Mouse (Mus musculus) liver, postnatal 0 days (tissue): Measurements from ENCODE around the gene Ndufs7. TPM values are rescaled to one million over a fixed set of nuclear protein-coding genes. Genes with fewer than 3 reads are reported as not detected.

Experiments used
- ATAC-seq: fragments of 200-750 bp; cut with Nextera tagmentation; 2 replicates; pipeline ENCODE4 v1.8.0; 2017; ENCODE audit warnings: mild to moderate bottlenecking, moderate library complexity
- DNase-seq: peaks from one replicate; pipeline ENCODE4 v3.0.0-alpha.2; 2016
- H3K27ac ChIP-seq: fragments of 300-500 bp; sonication (generic); 2 replicates; pipeline ENCODE4 v1.5.1; 2014; ENCODE audit warnings: antibody characterized with exemption, moderate library complexity, mild to moderate bottlenecking, low read depth
- H3K27me3 ChIP-seq: fragments of 300-500 bp; sonication (generic); 2 replicates; pipeline ENCODE4 v1.6.1; 2014; ENCODE audit warnings: low read length, control low read depth, mixed read lengths; ENCODE audit not compliant: insufficient read depth
- H3K36me3 ChIP-seq: fragments of 300-500 bp; sonication (generic); replicated peaks from 2 replicates; pipeline ENCODE4 v1.6.1; 2014; ENCODE audit warnings: mild to moderate bottlenecking, control low read depth, low read length, moderate library complexity, mixed read lengths; ENCODE audit not compliant: insufficient read depth
- H3K4me1 ChIP-seq: fragments of 300-500 bp; sonication (generic); 2 replicates; pipeline ENCODE4 v1.6.1; 2014; ENCODE audit warnings: antibody characterized with exemption, mild to moderate bottlenecking, control low read depth; ENCODE audit not compliant: insufficient read depth
- H3K4me2 ChIP-seq: fragments of 300-500 bp; sonication (generic); 2 replicates; pipeline ENCODE4 v1.6.1; 2014; ENCODE audit warnings: low read depth, mild to moderate bottlenecking, low read length, moderate library complexity, mixed read lengths
- H3K4me3 ChIP-seq: fragments of 300-500 bp; sonication (generic); 2 replicates; pipeline ENCODE4 v1.5.1; 2014; ENCODE audit warnings: low read depth, low read length
- H3K9ac ChIP-seq: fragments of 300-500 bp; sonication (generic); replicated peaks from 2 replicates; pipeline ENCODE4 v1.6.1; 2014; ENCODE audit warnings: mild to moderate bottlenecking, moderate library complexity
- H3K9me3 ChIP-seq: fragments of 300-500 bp; sonication (generic); 2 replicates; pipeline ENCODE4 v1.6.1; 2016; ENCODE audit warnings: mild to moderate bottlenecking, control low read depth, low read length, mixed read lengths
- CTCF ChIP-seq: sonication (generic); IDR thresholded peaks from 2 replicates; pipeline ENCODE4 v1.5.1; 2016; ENCODE audit warnings: antibody characterized with exemption, low read depth
- EP300 ChIP-seq: IDR thresholded peaks from 2 replicates; pipeline ENCODE4 v1.6.1; 2016; ENCODE audit warnings: antibody characterized with exemption, low read depth, mild to moderate bottlenecking
- WGBS: fragments of 180-500 bp; shearing (Covaris S2); extraction: QIAGEN DNeasy Blood & Tissue Kit; methylation state at CpG from one replicate; pipeline ENCODE4 v1.1.7; 2014; ENCODE audit not compliant: insufficient replicate concordance; 5-methylcytosine and 5-hydroxymethylcytosine counted together
- polyA plus RNA-seq: library from polyadenylated mRNA; unstranded; fragments of >200 nt; fragmentation: Nextera tagmentation; extraction: Ambion mirVana; gene quantifications from 2 replicates; pipeline ENCODE4 v1.2.1, GENCODE M21; 2015

Ndufs7 gene
- 313 and 321 TPM in 2 replicates for polyA plus RNA-seq

DNA sequence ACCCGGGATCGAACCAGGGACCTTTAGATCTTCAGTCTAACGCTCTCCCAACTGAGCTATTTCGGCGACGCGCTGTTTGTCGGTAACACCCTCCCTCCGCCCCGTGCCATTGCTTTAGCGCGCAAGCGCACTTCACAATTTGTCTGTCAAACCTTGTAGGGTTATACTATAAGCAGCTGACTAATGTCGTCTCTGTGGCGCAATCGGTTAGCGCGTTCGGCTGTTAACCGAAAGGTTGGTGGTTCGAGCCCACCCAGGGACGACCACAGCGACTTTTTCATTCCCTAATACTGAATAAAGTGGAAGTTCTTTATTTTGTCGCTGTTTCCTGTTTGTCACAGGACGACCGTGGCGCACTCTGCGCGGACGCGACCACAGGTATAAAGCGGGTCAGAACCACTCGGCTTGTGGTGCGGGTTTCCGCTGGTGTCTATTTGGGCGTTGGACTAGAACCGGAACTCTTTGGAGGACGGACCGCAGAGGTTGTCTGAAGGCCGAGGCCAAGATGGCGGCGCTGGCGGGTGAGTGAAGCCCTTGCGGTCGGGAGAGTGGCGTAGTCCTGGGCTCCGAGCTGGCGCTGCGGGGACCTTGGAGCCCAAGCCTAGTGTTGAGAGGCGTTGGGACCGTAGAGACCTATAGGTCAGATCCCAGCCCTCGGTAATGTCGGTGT, at the start of gene Ndufs7:
Gene Ndufs7 (plus strand): TSS at position 151 of the 670 bp plus-strand sequence.
- DNase-seq: peak; percentile 93
- H3K4me1 ChIP-seq: peaks cover 17% of the 10 kb centered on the region
- H3K27ac ChIP-seq: peak within 1 kb of the TSS; percentile 88
- WGBS: under 1% methylated on average over 53 of the region's 53 CpGs
- peak; percentile 92 for ATAC-seq
- H3K36me3 ChIP-seq: peaks cover 13% of the 10 kb centered on the region
- no peaks in the 10 kb centered on the region for H3K9me3 ChIP-seq
- H3K4me3 ChIP-seq: peak within 1 kb of the TSS; percentile 86
- peak within 1 kb of the TSS; percentile 92 for H3K9ac ChIP-seq
- H3K27me3 ChIP-seq: no peaks in the 10 kb centered on the region
- TF ChIP-seq CTCF (no peak), EP300 (peak; percentile 81)
- peak within 1 kb of the TSS; percentile 87 for H3K4me2 ChIP-seq

DNA sequence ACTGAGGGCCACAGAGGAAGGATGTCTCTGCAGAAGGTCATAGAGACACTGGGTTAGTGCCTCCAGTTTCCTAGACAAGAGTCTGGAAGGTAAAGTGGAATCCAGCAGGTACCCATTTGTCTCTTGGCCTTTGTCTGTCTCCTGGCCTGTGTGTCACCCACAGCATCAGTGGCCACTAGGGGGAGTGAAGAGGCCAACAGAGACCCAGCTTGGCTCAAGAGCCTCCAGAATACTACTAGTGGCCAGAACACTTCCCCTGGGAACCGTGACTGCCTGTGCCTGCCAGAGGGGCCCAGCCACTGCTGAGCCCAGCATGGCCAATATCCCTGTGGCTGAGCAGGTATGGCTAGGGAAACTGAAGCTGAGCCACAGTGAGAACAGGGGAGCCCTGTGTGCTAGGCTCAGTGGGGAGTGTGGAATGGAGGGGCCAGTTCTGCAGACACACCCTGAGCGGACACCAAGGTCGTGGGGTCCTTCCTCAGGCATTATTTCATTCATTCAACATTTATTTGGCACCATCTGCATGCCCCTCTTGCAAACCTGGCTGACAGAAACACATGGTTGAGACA, 49.4 kb upstream of the Ndufs7 start:
- WGBS: 43% methylated on average over 3 of the region's 3 CpGs
- no peak for TF ChIP-seq EP300
- peak; percentile 94 for TF ChIP-seq CTCF
- H3K4me3 ChIP-seq: no peak overlapping the region
- H3K27me3 ChIP-seq: 0 out of 2 replicates have a peak, but pooled peaks cover 5% of the 10 kb centered on the region
- peak; percentile 85 for DNase-seq
- no peak overlapping the region for H3K27ac ChIP-seq
- H3K4me2 ChIP-seq: no peak overlapping the region
- no peaks in the 10 kb centered on the region for H3K9me3 ChIP-seq
- no peaks in the 10 kb centered on the region for H3K36me3 ChIP-seq
- no peaks in the 10 kb centered on the region for H3K4me1 ChIP-seq
- H3K9ac ChIP-seq: no peak overlapping the region
- ATAC-seq: peak; percentile 79

- Histone ChIP-seq H3K4me2 (no peak overlapping the region), H3K4me1 (no peaks in the 10 kb centered on the region), H3K9ac (no peak overlapping the region), H3K4me3 (no peak overlapping the region), H3K9me3 (no peaks in the 10 kb centered on the region), H3K27ac (no peak overlapping the region), H3K36me3 (no peaks in the 10 kb centered on the region), H3K27me3 (0 out of 2 replicates have a peak, but pooled peaks cover 5% of the 10 kb centered on the region)
- DNase-seq (no peak), ATAC-seq (no peak)
- no peak for TF ChIP-seq CTCF
- TF ChIP-seq EP300: no peak
- WGBS: 75% methylated on average over 6 of the region's 6 CpGs
These were observed 48.4 kb upstream of the Ndufs7 start for GRCm38 (mm10) chr10:80200485-80200884.

DNA sequence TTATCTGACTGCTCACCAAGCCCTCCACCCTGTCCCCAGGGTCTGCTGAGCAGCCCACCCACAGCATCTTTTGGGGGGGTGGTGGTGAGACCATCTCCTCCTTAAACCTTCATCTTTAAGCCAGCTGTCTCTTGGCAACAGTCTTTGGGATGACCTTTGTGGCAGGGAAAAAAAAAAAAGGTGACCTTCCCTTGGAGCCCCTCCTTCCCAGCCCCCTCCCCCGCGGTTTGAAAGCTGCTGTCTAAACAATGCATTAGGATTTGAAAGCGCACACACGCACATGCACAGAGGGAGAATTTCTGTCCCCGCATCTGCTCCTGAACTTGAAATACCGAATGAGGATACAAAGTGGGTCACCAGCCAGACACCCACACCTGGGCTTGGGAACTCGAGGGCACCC, 44.9 kb upstream of the Ndufs7 start:
- H3K4me3 ChIP-seq: no peak overlapping the region
- ATAC-seq: no peak
- no peaks in the 10 kb centered on the region for H3K4me1 ChIP-seq
- no peak overlapping the region for H3K9ac ChIP-seq
- TF ChIP-seq EP300: no peak
- no peak for TF ChIP-seq CTCF
- no peaks in the 10 kb centered on the region for H3K36me3 ChIP-seq
- 48% methylated on average over 7 of the region's 7 CpGs for WGBS
- no peak overlapping the region for H3K27ac ChIP-seq
- DNase-seq: no peak
- no peak overlapping the region for H3K4me2 ChIP-seq
- H3K27me3 ChIP-seq: no peaks in the 10 kb centered on the region
- no peaks in the 10 kb centered on the region for H3K9me3 ChIP-seq

DNA sequence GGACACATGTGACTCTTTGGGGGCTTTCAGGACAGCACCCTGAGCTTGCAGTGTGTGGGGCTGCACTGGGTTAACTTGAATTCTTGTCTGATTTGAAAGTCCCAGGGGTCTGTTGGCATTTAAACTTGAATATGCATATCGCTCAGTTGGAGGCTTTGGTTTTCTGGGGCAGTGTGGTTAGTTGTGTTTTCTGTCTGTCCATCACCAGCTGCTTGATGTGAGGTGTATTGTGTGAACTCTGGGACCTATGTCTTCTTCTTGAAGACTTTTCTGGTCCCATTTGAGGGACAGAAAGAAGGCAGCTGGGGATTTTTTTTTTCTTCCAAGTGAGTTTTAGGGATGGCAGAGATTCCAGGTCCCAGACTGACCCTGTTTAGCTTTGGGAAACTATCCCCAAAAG, 41.7 kb upstream of the Ndufs7 start:
- no peak overlapping the region for H3K27ac ChIP-seq
- ATAC-seq (no peak), DNase-seq (no peak)
- no peaks in the 10 kb centered on the region for H3K9me3 ChIP-seq
- H3K9ac ChIP-seq: no peak overlapping the region
- no peaks in the 10 kb centered on the region for H3K4me1 ChIP-seq
- WGBS: 67% methylated on average over 1 of the region's 1 CpGs
- no peaks in the 10 kb centered on the region for H3K36me3 ChIP-seq
- no peak overlapping the region for H3K4me2 ChIP-seq
- no peak overlapping the region for H3K4me3 ChIP-seq
- H3K27me3 ChIP-seq: no peaks in the 10 kb centered on the region
- no peak for TF ChIP-seq CTCF
- no peak for TF ChIP-seq EP300

GRCm38 (mm10) chr10:80207676-80208075, 41.2 kb upstream of the Ndufs7 start:
- Histone ChIP-seq H3K27ac (no peak overlapping the region), H3K9me3 (no peaks in the 10 kb centered on the region), H3K9ac (no peak overlapping the region), H3K4me2 (no peak overlapping the region), H3K36me3 (no peaks in the 10 kb centered on the region), H3K4me1 (no peaks in the 10 kb centered on the region), H3K27me3 (no peaks in the 10 kb centered on the region), H3K4me3 (no peak overlapping the region)
- TF ChIP-seq EP300 (no peak), CTCF (no peak)
- WGBS: 73% methylated on average over 10 of the region's 10 CpGs
- ATAC-seq (no peak), DNase-seq (no peak)
